Mouse (Mus musculus): ENCODE measurements at regions not wholly inside any gene's neighbourhood (a gene's known extent, or its start where the extent isn't known, plus 50 kb on each side); places are given as distances from the start of the nearest gene placed in this dataset.

GRCm38 (mm10) chr12:71569662-71570061 lies 260.0 kb downstream of the Dact1 start:
- DNase-seq (ENCODE audit: low read depth, low spot score), result no peak

GRCm38 (mm10) chr12:71570116-71570515 lies 260.4 kb downstream of the Dact1 start:
- no peak for DNase-seq (ENCODE audit: low read depth, low spot score)

- DNase-seq (ENCODE audit: low read depth, low spot score), result no peak
These were observed 257.9 kb upstream of the Daam1 start for GRCm38 (mm10) chr12:71572833-71573446.

- DNase-seq (ENCODE audit: low read depth, low spot score), result no peak
These were observed 257.4 kb upstream of the Daam1 start for GRCm38 (mm10) chr12:71573456-71573855.

GRCm38 (mm10) chr12:71574685-71575084 lies 256.2 kb upstream of the Daam1 start:
- DNase-seq (ENCODE audit: low read depth, low spot score), result no peak

GRCm38 (mm10) chr12:71577349-71577748 lies 253.5 kb upstream of the Daam1 start:
- peak; percentile 29 for DNase-seq (ENCODE audit: low read depth, low spot score)

GRCm38 (mm10) chr12:71578006-71578405 lies 252.9 kb upstream of the Daam1 start:
- no peak for DNase-seq (ENCODE audit: low read depth, low spot score)

- DNase-seq (ENCODE audit: low read depth, low spot score), result no peak
These were observed 252.0 kb upstream of the Daam1 start for GRCm38 (mm10) chr12:71578912-71579311.

- no peak for DNase-seq (ENCODE audit: low read depth, low spot score)
These were observed 250.2 kb upstream of the Daam1 start for GRCm38 (mm10) chr12:71580532-71581290.

GRCm38 (mm10) chr12:71584618-71585017 lies 246.3 kb upstream of the Daam1 start:
- DNase-seq (ENCODE audit: low read depth, low spot score), result no peak

- DNase-seq (ENCODE audit: low read depth, low spot score), result no peak
These were observed 232.2 kb upstream of the Daam1 start for GRCm38 (mm10) chr12:71598641-71599040.

GRCm38 (mm10) chr12:71601091-71601690 lies 229.7 kb upstream of the Daam1 start:
- no peak for DNase-seq (ENCODE audit: low read depth, low spot score)

- no peak for DNase-seq (ENCODE audit: low read depth, low spot score)
These were observed 227.7 kb upstream of the Daam1 start for GRCm38 (mm10) chr12:71603136-71603535.

- no peak for DNase-seq (ENCODE audit: low read depth, low spot score)
These were observed 224.5 kb upstream of the Daam1 start for GRCm38 (mm10) chr12:71606366-71606765.

- no peak for DNase-seq (ENCODE audit: low read depth, low spot score)
These were observed 222.9 kb upstream of the Daam1 start for GRCm38 (mm10) chr12:71607966-71608365.

- DNase-seq (ENCODE audit: low read depth, low spot score), result no peak
These were observed 217.6 kb upstream of the Daam1 start for GRCm38 (mm10) chr12:71613326-71613725.

GRCm38 (mm10) chr12:71614945-71615344 lies 215.9 kb upstream of the Daam1 start:
- no peak for DNase-seq (ENCODE audit: low read depth, low spot score)

GRCm38 (mm10) chr12:71615383-71615782 lies 215.5 kb upstream of the Daam1 start:
- DNase-seq (ENCODE audit: low read depth, low spot score), result no peak

GRCm38 (mm10) chr12:71616121-71616520 lies 214.8 kb upstream of the Daam1 start:
- no peak for DNase-seq (ENCODE audit: low read depth, low spot score)

- no peak for DNase-seq (ENCODE audit: low read depth, low spot score)
These were observed 212.4 kb upstream of the Daam1 start for GRCm38 (mm10) chr12:71618466-71618865.

- no peak for DNase-seq (ENCODE audit: low read depth, low spot score)
These were observed 211.9 kb upstream of the Daam1 start for GRCm38 (mm10) chr12:71618956-71619355.

GRCm38 (mm10) chr12:71619561-71619960 lies 211.3 kb upstream of the Daam1 start:
- DNase-seq (ENCODE audit: low read depth, low spot score), result no peak

- no peak for DNase-seq (ENCODE audit: low read depth, low spot score)
These were observed 209.3 kb upstream of the Daam1 start for GRCm38 (mm10) chr12:71621542-71621941.

All from CD4-positive helper T cell, adult 2 months (primary cell).